Mouse (Mus musculus) G1E (cell line): ENCODE data around the gene Ldlrad3. TPM values are rescaled to one million over a fixed set of nuclear protein-coding genes. Genes with fewer than 3 reads are reported as not detected.
A peak's percentile ranks its signal among the peaks of the same experiment; 100 is the strongest.

Source experiments
- ATAC-seq: 2 replicates; pipeline ENCODE4 v1.8.0; 2016; ENCODE audit warnings: mild to moderate bottlenecking; ENCODE audit not compliant: insufficient number of reproducible peaks, poor library complexity, low FRiP score, severe bottlenecking; ENCODE audit errors: extremely low read depth
- DNase-seq: peaks from one replicate; pipeline ENCODE4 v3.0.0; 2012; ENCODE audit warnings: low spot score
- H3K27me3 ChIP-seq: 2 replicates; pipeline ENCODE4 v1.6.1; 2012; ENCODE audit warnings: mild to moderate bottlenecking, low read length, inconsistent platforms; ENCODE audit not compliant: insufficient read depth
- H3K36me3 ChIP-seq: replicated peaks from 2 replicates; pipeline ENCODE3; 2012; ENCODE audit warnings: mild to moderate bottlenecking, inconsistent platforms
- H3K4me1 ChIP-seq: 2 replicates; pipeline ENCODE4 v1.6.1; 2012; ENCODE audit warnings: low read depth, low read length, inconsistent platforms, mixed read lengths; ENCODE audit not compliant: insufficient read depth
- H3K4me3 ChIP-seq: 2 replicates; pipeline ENCODE4 v1.5.1; 2012; ENCODE audit warnings: low read depth, mild to moderate bottlenecking, inconsistent platforms, low read length, moderate library complexity, mixed read lengths
- H3K9me3 ChIP-seq: replicated peaks from 2 replicates; pipeline ENCODE4 v1.6.1; 2012; ENCODE audit warnings: inconsistent platforms
- CTCF ChIP-seq: IDR thresholded peaks from 2 replicates; pipeline ENCODE4 v1.5.1; 2012; ENCODE audit warnings: low read depth, low read length, inconsistent platforms, mixed read lengths
- GATA1 ChIP-seq: IDR thresholded peaks from 2 replicates; pipeline ENCODE4 v1.6.1; 2012; ENCODE audit warnings: borderline replicate concordance, low read length, inconsistent platforms, mixed read lengths
- GATA2 ChIP-seq: IDR thresholded peaks from 2 replicates; pipeline ENCODE4 v1.6.1; 2012; ENCODE audit warnings: low read depth, low read length, inconsistent platforms, borderline replicate concordance
- POLR2AphosphoS5 ChIP-seq: IDR thresholded peaks from 2 replicates; pipeline ENCODE4 v1.6.1; 2012; ENCODE audit warnings: low read depth, low read length, inconsistent platforms; ENCODE audit not compliant: insufficient replicate concordance
- TAL1 ChIP-seq: conservative IDR thresholded peaks from 2 replicates; pipeline ENCODE4 v1.6.1; 2012; ENCODE audit warnings: low read depth, low read length, inconsistent platforms, mixed read lengths
- polyA plus RNA-seq: library from polyadenylated mRNA; stranded (reverse); fragments of >175 nt; gene quantifications from 2 replicates; pipeline ENCODE4 v1.2.3, GENCODE M21; 2012
- total RNA-seq, 2 experiments: library from RNA; stranded (forward) in 1 of 2; stranded (reverse) in 1 of 2; fragments of 200-1000 nt in 1 of 2; fragments of >200 nt in 1 of 2; fragmentation: Nextera tagmentation in 1 of 2; gene quantifications; 2 replicates each; pipeline ENCODE4 v1.2.3; 2014 to 2017

Ldlrad3 gene
- total and polyA plus RNA-seq, 3 experiments = 0.01 to 0.38 TPM; not detected in 1

- H3K4me1 ChIP-seq = no peaks in the 10 kb centered on the region
- H3K4me3 ChIP-seq = no peak overlapping the region
- H3K36me3 ChIP-seq = no peaks in the 10 kb centered on the region
- H3K9me3 ChIP-seq = no peaks in the 10 kb centered on the region
- peaks cover 5% of the 10 kb centered on the region for H3K27me3 ChIP-seq
- no peak for ATAC-seq
- DNase-seq = no peak
- TF ChIP-seq POLR2AphosphoS5 (no peak), TAL1 (no peak), GATA1 (no peak), CTCF (no peak), GATA2 (no peak)
Observed at GRCm38 (mm10) chr2:102082782-102083181, 103.4 kb downstream of the Ldlrad3 start.

- TF ChIP-seq CTCF (peak; percentile 64), GATA1 (no peak), TAL1 (no peak), GATA2 (no peak)
- DNase-seq (peak; percentile 8), ATAC-seq (no peak)
- no peaks in the 10 kb centered on the region for H3K36me3 ChIP-seq
- no peak overlapping the region for H3K4me3 ChIP-seq
- H3K27me3 ChIP-seq = peaks cover 3% of the 10 kb centered on the region; the same call in 1 of the 2 replicates
- H3K9me3 ChIP-seq = no peaks in the 10 kb centered on the region
- no peaks in the 10 kb centered on the region for H3K4me1 ChIP-seq
Observed at GRCm38 (mm10) chr2:102077554-102077953, 108.6 kb downstream of the Ldlrad3 start.

- TF ChIP-seq GATA2 = no peak
- no peak for TF ChIP-seq TAL1
- TF ChIP-seq GATA1 = no peak
Observed at GRCm38 (mm10) chr2:102076237-102076636, 109.9 kb downstream of the Ldlrad3 start.

GRCm38 (mm10) chr2:102073266-102074037 lies 112.7 kb downstream of the Ldlrad3 start:
- no peak overlapping the region for H3K4me3 ChIP-seq
- no peaks in the 10 kb centered on the region for H3K4me1 ChIP-seq
- ATAC-seq (no peak), DNase-seq (no peak)
- peaks cover 5% of the 10 kb centered on the region for H3K27me3 ChIP-seq
- H3K36me3 ChIP-seq = no peaks in the 10 kb centered on the region
- TF ChIP-seq GATA1 (no peak), TAL1 (no peak), CTCF (no peak), POLR2AphosphoS5 (no peak), GATA2 (no peak)
- H3K9me3 ChIP-seq = no peaks in the 10 kb centered on the region

More at GRCm38 (mm10) chr2:102076237-102076636, 109.9 kb downstream of the Ldlrad3 start:
- peaks cover 5% of the 10 kb centered on the region; the same call in 1 of the 2 replicates for H3K27me3 ChIP-seq
- DNase-seq (no peak), ATAC-seq (no peak)
- H3K4me3 ChIP-seq = no peak overlapping the region
- no peaks in the 10 kb centered on the region for H3K4me1 ChIP-seq
- no peaks in the 10 kb centered on the region for H3K9me3 ChIP-seq
- no peaks in the 10 kb centered on the region for H3K36me3 ChIP-seq

GRCm38 (mm10) chr2:102072859-102073258 lies 113.3 kb downstream of the Ldlrad3 start:
- no peak for ATAC-seq
- TF ChIP-seq GATA1 (no peak), TAL1 (no peak), GATA2 (no peak), CTCF (no peak), POLR2AphosphoS5 (no peak)
- Histone ChIP-seq H3K27me3 (peaks cover 5% of the 10 kb centered on the region), H3K4me1 (no peaks in the 10 kb centered on the region), H3K4me3 (no peak overlapping the region), H3K9me3 (no peaks in the 10 kb centered on the region), H3K36me3 (no peaks in the 10 kb centered on the region)
- DNase-seq = no peak

- Histone ChIP-seq H3K9me3 (peaks cover 7% of the 10 kb centered on the region), H3K36me3 (no peaks in the 10 kb centered on the region), H3K4me3 (no peak overlapping the region), H3K27me3 (peaks cover 5% of the 10 kb centered on the region), H3K4me1 (no peaks in the 10 kb centered on the region)
- ATAC-seq (no peak), DNase-seq (no peak)
- TF ChIP-seq CTCF (no peak), GATA1 (no peak)
Observed at GRCm38 (mm10) chr2:102071022-102071717, 115.0 kb downstream of the Ldlrad3 start.
